Mouse (Mus musculus) CD8-positive naive resting alpha-beta T cell, adult 2 months (primary cell): ENCODE measurements around the gene Ankrd33b.

Experiments
- DNase-seq, 2 experiments: peaks; one replicate each; pipeline ENCODE4 v3.0.0; 2022; ENCODE audit warnings: low read depth in 2 of 2, low spot score in 2 of 2

Gene Ankrd33b

DNA sequence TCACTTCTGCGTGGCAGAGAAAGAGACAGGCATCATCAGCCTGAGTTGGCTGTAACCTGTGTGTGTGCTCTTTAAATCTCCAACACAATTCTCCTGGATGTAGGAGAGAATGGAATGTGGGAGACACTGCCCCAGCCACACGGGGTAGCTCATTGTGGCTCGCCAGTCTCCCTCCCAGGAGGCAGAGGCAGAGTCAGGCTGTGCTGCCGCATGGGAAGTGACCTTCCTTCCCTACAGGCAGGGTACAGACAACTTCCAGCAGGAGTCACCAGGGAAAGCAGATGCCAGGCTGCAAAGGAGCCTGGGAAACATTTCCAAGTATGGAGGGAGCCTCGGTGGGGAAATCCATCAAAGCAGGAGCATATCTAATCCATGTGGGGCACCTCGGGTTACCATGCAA is 62.3 kb downstream of the Ankrd33b start:
- DNase-seq: no peak

DNA sequence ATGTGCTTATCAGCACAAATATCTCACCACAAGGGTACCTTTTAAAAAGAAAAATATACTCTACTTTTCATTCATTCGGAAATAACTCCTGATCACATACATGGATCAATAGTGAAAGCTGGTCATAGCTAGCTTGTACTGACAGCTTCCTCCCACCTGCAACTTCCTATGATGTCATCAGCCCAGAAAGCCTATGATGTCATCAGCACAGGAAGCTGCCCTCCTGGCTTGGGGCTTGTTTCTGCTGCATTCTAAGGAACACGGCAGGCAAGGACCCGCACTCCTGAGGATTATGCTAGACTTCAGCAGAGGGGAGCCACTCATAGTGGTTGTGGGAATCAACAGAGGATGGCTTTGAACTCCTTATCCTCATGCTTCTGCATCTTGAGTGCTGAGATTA is 63.2 kb downstream of the Ankrd33b start:
- DNase-seq: no peak

DNA sequence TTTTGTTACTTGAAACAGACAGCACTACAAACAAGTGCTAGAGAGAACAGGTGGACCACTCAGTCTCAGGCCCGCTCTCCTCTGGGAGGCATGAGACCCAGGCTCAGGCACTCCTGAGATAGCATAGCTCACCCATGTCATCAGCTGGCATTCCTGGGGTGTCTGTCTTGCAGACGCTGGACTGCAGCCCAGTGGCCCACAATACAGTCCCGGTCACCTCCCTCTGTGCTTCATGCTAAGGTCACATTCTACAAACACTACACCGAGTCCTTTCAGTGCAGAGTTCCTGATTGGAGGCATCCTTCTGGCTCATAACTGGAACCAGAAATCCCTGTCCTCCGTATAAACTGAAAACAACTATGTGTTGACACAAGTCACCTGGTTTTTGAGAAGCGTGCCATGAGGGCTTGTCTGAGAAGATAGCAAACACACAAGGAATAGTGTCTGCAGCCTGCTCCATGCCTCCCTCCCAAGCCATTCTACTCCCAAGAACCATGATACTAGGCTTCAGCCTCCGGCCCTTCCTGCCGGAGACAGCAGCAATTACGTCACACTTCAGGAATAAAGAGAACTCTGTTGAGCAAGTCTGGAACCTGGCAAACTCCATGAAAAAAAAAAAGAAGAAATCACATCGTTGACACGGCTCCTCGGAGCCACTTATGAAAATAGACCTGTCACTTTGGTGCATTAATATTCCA is 65.1 kb downstream of the Ankrd33b start:
- no peak for DNase-seq

DNA sequence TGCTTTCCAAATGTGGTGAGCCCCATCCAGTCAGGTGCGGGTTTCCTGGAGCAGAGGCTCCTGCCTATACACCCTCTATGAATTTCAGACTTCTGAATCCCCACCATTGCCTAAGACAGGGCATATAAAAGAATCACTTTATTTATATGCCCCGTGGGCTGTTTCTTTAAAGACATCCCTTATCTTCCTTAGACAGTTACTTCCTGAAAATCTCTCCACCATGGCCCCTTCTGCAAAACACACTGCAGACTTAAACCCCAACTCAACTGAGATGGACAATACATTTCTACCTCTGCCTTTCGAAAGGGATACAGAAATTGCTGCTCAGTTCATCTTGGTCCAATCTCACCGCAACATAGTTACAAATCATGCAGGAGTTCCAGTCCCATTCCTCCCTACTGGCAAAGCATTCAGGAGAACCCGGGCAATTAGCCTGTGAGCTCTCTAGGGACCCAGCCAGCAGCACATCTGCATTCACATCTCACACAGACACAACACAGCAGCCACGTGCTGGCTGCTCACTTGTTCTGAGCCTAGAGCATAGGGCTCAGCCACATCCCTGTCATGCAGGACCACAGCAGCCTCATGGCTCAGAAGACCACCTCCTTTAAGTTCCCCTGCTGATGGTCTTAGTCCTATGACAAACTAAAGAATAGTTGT is 68.1 kb downstream of the Ankrd33b start:
- DNase-seq: no peak

DNA sequence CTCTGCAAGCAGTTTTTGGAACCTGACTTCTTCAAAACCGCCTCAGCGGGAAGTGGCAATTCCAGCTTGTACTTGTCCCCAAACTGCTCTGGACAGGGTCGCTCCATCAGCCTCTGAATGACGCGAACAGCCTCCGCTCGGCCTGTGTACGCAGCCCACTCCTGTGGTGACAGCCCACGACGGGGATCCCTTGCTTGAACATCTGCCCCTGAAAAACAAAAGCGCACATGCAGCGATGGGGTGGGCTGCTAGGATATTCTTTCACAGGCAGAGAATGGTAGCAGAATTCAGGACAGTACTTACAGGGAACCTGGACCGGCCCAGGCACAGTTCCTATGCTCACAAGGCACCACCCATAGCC is 69.8 kb downstream of the Ankrd33b start:
- DNase-seq: no peak

DNA sequence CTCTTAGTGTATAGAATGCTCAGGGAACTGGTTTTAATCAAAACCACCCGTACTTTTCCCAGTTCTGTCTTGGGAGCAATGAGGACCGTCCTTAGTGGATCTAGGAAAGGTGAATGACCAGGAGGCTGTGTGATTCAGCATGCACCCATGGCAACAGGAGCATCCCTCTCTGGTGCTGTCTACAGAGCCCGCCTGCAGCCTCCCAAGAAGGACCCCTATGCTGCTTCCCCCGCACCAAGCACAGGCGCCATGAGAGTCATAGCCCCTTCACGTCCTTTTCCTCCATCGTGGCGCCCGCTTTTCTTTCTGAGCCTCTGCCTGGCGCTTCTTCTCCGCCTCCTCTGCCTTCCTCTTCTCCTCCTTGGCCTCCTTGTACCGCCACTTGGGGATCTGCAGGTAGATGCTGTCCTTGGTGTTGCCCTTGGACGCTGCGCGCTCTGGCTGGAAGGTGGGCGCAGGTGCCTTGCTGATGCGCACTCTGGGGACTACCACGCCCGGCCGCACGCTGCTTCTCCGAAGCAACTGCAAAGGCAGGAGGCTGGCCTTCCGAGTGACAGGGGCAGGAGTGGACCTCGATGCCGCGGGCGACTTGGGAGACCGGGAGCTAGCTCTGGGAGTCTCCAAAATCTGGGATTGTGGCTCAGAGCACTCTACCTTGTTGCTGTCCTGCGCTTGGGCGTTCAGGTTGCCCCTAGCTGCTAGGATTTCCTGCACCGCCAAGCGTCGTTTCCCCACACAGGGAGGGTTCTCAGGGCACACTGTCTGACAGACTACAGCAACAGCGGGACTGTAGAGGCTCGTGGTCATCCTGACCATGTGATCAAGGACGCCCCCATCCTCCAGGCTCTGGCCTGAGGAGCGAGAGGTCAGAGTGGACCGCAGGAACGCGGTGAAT is 70.4 kb downstream of the Ankrd33b start:
- no peak for DNase-seq

DNA sequence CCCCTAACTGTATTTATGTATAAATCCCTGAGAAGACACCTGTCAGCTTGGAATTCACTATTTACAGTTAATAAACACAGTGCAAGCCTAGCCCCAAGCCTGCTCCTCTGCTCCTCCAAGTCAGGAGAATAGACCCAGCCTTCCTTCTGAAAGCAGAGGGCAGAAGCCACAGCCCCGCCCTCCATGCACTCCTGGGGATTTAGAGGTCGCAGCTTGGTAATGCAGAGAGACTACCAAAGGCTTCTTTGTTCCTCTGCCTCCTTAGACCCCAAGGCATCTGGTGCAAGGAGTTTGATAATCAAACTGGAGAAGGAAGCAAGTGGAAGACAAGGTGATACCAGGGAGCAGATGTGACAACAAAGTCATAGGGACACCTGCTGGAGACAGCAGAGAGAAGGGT is 73.2 kb downstream of the Ankrd33b start:
- DNase-seq: no peak

DNA sequence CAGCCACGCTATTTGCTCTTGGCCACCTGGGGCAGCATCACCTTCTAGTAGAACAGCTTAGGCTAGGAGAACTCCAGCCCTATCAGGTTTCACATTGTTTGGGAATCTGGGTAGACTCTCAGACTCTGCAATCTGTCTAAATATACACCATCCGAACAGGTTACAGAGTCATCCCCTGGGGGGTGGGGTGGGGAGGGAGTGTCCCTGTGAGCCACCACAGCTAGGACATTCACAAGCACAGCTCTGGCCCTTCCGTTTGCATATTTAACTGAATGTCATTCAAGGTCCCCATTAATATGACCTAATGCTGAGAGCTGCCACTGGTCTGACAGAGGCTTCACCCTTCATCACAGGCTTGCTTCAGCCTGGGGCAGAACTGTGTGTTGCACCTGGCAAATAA is 74.9 kb downstream of the Ankrd33b start:
- no peak for DNase-seq

DNA sequence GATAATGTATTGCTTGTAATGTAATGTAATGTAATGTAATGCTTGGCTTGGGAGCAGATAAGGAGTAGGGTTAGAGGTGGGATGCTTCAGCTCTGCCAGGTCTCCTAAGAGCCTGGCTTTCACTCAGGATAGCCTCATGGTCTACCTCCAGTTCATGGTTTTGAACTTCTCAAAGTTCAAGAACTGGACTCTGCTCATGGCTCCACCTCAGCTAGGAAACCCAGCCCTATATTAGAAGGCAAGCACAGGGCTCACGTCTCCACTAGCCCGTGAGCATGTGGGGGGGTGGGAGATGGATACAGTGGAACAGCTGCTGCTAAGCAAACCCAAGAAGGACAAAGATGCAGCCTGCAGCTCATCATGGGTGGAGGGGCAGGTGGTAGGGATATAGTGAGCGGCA is 81.8 kb downstream of the Ankrd33b start:
- no peak for DNase-seq

DNA sequence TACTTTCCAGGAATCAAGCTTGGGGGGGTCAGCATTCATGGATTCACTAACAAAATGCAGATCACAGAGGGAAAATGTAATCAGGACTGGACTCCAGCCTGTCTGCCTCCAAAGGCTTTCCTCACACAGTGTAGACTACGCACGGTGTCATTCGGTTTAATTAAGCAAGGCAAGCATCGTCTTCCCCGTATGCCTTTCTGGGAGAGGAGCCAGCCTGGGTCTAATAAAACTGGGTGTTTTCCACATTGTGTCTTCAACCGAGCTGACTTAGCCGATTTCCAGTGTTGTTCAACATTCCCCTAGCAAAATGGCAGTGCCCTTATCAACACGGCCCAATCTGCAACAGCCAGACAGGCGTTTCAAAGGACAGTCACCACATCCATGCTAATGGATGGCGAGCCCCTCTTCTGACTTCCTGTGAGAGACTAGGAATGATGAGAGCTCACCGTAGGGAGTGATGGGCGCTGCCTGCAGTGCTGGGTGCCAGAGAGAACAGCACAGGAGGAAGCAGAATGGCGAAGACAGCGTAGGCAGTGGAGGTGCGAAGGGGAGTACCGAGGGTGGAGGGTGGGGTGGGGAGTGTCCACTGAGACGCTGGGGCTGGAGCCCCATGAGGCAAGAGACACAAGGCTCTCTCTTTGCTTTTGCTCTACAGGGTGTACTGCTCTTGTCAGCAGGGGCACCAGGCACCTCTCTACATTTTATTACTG is 82.4 kb downstream of the Ankrd33b start:
- no peak for DNase-seq

DNA sequence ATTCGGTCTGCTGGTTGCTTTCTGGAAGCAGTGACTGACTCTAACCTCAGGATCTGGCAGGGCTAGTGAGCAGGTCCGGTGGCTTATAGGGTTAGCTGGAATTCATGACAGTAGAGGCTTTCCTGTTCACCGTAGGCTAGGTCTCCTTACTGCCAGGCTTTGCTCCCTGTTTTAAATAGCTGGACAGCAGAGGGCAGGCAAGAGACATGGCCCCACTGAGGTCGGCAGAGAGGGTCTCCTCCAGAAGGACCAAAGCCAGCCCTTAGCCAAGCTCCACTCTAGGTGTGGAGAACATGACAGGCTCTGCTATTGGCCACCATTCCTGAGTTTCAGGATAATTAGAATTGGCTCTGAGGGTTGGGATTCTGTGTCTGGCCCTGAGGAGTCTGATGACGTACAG is 83.4 kb downstream of the Ankrd33b start:
- DNase-seq: no peak

DNA sequence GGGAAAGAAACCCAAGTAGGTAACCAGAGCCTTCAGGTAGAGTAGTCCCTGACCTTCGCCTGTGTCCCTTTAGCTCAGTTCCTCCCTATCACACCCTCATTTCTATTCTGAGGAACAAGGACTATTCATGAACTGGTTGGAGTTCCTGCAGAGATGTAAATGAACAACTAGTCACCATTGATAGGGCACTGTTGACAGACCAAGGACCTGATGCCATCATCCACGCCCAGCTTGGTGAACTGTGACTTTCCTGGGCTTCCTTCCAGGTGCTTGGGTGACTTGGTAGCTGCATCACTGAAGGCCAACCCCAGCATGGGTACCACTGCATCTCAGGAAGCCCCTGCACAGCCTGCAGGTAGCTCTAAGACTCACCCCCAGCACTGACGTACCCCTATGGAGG is 85.2 kb downstream of the Ankrd33b start:
- DNase-seq: no peak

DNA sequence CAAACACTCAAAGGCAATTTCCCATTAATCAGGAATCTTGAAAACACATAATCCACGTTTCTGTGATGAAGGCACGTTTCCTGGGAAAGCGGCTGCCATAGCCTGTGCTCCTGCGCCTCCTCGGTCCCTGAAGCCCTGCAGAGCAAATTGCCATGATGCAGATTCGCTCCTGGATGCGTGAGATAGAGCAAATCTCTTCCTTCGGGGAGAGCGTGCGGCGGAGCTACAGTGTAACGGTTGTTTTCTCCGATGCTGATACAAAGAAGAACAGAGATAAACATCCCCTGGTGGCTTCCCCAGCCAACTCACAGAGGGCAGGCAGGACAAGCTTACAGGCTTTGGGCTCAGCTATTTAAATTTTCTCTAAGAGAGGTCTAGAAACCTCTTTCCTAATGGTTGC is 85.7 kb downstream of the Ankrd33b start:
- no peak for DNase-seq

DNA sequence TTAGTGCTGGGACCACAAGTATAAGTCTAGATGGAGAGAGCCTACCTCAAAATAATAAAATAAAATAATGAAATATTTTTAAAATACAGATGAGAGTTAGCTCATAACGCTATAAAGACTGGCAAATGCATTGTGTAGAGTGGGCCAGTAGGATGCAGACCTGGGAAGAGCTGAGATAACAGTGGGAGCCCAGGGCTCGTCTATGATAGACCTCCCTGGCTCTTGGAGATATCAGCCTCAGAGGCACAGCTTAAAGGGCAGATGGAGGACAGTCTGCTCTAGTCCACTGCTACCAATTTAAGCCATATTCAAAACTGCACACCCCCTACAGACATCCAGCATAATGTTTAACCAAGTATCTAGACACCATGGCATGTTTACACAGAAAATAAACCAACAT is 86.8 kb downstream of the Ankrd33b start:
- DNase-seq: no peak

DNA sequence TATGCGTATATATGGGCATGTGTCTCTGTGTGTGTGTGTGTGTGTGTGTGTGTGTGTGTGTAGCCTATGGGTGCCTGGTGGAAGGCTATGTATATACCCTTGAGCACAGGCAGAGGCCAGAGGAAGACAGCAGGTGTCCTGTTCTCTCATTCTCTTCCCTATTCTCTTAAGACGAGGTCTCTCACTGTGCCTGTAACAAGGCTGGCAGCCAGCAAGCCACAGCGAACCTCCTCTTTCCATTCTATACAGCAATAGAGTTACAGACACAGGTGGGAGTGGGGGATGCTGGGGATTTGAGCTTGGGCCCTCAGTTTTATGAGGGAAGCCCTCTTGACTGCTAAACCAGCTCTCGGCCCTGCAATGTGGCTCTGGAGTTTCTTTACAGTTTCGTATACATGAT is 87.5 kb downstream of the Ankrd33b start:
- DNase-seq: no peak

DNA sequence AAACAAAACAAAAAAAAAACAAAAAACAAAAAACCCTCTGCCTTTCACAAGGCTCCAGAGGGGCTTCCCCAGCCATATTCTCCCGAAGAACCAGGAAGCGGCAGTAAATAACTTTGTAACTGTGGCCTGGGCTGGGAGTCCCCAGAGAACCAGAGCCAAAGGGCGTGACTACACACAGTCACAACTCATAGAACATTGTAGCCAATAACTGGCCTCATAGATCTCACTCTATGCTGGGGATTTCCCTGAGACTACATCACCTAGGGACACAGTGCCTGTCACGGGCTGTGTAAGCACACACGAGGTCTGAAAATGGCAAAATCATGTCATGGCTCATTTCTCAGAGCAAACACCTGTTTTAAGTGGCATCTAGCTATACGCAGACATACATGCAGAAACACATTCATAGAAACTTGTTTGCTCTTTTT is 87.9 kb downstream of the Ankrd33b start:
- no peak for DNase-seq

DNA sequence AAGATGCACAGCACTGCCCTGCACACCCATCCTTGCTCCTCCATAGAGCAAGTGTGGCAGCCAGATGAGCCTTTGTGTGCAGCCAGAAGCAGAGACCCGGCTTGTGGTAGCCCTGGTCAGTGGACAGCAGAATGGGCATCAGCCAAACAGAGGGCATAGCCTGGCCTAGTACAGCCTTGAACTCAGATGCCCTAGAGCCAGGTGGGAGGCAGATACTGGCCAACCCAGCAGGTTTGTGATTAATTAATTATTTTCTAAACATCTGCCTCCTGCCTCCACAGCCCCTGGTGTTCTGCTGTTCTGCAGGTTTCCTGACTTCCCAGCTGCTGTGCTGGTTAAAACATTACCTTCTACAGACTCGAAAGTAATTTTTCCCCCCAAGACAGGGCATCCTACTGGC is 88.4 kb downstream of the Ankrd33b start:
- DNase-seq: no peak

DNA sequence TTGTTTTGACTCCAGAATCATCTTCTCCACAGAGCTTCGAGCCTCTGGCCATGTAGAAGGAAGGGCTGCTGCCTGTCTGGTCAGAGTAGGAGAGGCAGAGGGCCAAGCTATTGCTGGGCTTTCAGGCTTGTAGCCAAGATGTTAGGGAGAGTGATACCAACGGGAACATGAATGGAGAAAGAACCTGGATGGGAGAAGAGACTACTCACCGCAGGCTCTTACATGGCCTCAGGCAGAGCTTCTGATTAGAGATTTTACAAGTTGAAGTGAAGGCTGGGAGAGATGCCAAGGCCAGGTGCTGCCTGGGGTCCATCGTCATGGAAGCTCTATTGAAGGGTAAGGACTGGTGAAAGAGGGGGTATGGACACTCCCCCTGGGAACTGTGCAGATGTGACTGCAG is 89.4 kb downstream of the Ankrd33b start:
- DNase-seq: no peak

DNA sequence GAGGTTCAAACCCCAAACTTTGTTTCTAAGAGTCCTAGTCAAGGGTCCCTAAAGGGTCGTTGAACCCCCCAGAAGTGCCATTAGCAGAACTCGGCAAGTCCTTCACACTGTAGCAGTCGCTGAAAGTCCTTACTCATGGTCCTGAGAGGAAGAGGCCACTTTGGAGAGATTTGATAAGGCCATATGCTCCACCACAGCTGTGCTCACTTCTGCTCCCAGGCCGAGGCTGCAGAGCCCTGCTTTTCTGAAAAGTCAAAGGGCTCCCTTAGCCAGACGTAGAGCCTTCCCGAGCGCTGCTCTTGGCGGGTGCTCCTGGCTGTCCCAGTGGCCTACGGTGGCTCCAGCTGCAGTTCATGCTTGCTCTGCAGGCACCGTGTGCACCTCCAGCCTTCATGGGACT is 94.0 kb downstream of the Ankrd33b start:
- DNase-seq: no peak

DNA sequence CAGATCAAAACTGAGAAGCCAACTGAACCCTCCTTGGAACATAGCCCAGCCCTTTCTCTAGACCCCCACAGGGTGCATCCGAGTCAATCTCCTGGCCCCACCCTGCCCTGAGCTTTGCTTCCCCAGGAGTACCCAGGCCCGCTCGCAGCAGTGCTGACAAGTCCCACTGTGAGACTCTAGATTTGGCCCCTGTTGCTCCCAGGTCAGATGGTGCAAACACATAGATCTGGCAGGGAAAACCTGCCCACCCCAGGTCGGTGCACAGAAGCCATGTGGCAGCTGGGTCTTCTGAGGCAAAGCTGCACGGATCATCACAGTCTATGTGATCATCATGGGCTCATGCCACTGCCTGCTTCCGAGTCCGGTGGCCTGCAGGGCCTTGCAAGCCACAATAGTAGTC is 94.8 kb downstream of the Ankrd33b start:
- no peak for DNase-seq

DNA sequence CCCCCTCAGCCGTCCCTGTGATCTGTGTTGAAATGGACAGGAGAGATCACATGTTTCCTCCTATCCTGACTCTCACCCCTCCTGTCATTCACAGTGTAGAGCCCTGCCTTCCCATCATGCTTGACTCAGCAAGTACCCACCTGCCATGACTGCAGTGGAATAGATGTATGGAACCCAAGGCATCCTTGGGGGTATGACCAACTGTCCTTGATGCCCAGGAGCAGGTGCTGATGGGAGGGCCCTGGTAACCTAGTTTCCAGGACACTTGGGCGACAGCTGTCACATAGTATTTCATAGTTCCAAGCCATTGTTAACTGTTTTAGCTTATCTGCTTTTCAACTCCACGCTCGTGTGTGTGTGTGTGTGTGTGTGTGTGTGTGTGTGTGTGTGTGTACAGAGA is 98.0 kb downstream of the Ankrd33b start:
- DNase-seq: no peak

DNA sequence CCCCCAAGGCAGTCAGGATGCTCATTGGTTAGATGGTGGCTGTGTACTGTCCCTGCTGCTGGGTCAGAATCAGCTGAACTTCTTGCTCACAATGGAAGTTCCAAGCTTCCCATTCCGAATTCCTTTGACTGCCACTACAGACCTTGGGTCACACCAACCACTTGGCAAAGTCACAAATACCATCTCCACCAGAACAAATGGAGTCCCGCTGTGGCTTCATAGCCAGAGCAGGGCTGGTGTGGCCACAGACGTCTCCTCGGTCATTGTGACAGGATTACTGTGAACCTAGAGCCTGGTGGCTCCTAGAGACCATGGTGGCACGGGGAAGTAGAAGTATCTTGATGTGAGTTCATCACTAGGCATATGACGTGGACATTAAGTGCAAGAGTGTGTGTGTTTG is 99.4 kb downstream of the Ankrd33b start:
- no peak for DNase-seq
